Mouse (Mus musculus) adrenal gland, postnatal 4 days (tissue): ENCODE data around the gene Ntsr1. TPM values are rescaled to one million over a fixed set of nuclear protein-coding genes. Genes with fewer than 3 reads are reported as not detected.

Experiments used
- DNase-seq, 2 experiments: peaks; one replicate each; pipeline ENCODE4 v3.0.0; 2021 to 2022; ENCODE audit warnings: low spot score in 2 of 2, mixed read lengths in 2 of 2
- long read RNA-seq, 2 experiments: library from polyadenylated mRNA; stranded (forward); transcript quantifications; one replicate each; pipeline ENCODE4 v2.0.0; 2021
- total RNA-seq, 2 experiments: library from RNA; stranded (reverse); gene quantifications; 2 replicates each; pipeline ENCODE4 v1.2.3; 2021

Gene Ntsr1
- total RNA-seq = under 1 TPM; 0.25 to 0.73 TPM
- long read RNA-seq, experiment 1 = 0 reads
- long read RNA-seq, experiment 2, partial matches to known transcripts = 0 of 1 reads
- long read RNA-seq, experiment 2, other reads (novel, unspliced or antisense) = 1 of 1 reads

- DNase-seq = no peak
These were observed at the start of gene Ntsr1 for GRCm38 (mm10) chr2:180499741-180500140. Gene Ntsr1 (plus strand): TSS chr2:180499976.

- DNase-seq = no peak
These were observed 49.2 kb upstream of the Ntsr1 start for GRCm38 (mm10) chr2:180450529-180450928.

GRCm38 (mm10) chr2:180455723-180456698 is 43.8 kb upstream of the Ntsr1 start, which contains the start of gene Slco4a1:
Gene Slco4a1 (plus strand): TSS chr2:180456245.
- peak; percentile 19 to 64 for DNase-seq

- DNase-seq = no peak
These were observed 43.1 kb upstream of the Ntsr1 start for GRCm38 (mm10) chr2:180456705-180457104.

GRCm38 (mm10) chr2:180457680-180458079 is 42.1 kb upstream of the Ntsr1 start:
- no peak for DNase-seq

- DNase-seq = no peak
These were observed 40.3 kb upstream of the Ntsr1 start for GRCm38 (mm10) chr2:180459437-180459836.

GRCm38 (mm10) chr2:180460801-180461200 is 39.0 kb upstream of the Ntsr1 start:
- no peak for DNase-seq

- no peak for DNase-seq
These were observed 37.2 kb upstream of the Ntsr1 start for GRCm38 (mm10) chr2:180462593-180462992.

GRCm38 (mm10) chr2:180466505-180466904 is 33.3 kb upstream of the Ntsr1 start:
- no peak for DNase-seq

GRCm38 (mm10) chr2:180468871-180469270 is 30.9 kb upstream of the Ntsr1 start:
- no peak for DNase-seq

GRCm38 (mm10) chr2:180469768-180470167 is 30.0 kb upstream of the Ntsr1 start:
- no peak for DNase-seq

- no peak for DNase-seq
These were observed 27.3 kb upstream of the Ntsr1 start for GRCm38 (mm10) chr2:180472306-180473079.

- no peak for DNase-seq
These were observed 26.7 kb upstream of the Ntsr1 start for GRCm38 (mm10) chr2:180473080-180473440.

- DNase-seq = no peak
These were observed 24.9 kb upstream of the Ntsr1 start for GRCm38 (mm10) chr2:180474864-180475263.

GRCm38 (mm10) chr2:180482274-180482673 is 17.5 kb upstream of the Ntsr1 start:
- DNase-seq = no peak

GRCm38 (mm10) chr2:180484882-180485281 is 14.9 kb upstream of the Ntsr1 start:
- DNase-seq = no peak

GRCm38 (mm10) chr2:180485306-180485705 is 14.5 kb upstream of the Ntsr1 start:
- DNase-seq = no peak

- DNase-seq = no peak
These were observed 11.5 kb upstream of the Ntsr1 start for GRCm38 (mm10) chr2:180488210-180488751.

- DNase-seq = no peak
These were observed 3.9 kb upstream of the Ntsr1 start for GRCm38 (mm10) chr2:180495906-180496305.

GRCm38 (mm10) chr2:180500726-180501125 is 950 bp downstream of the Ntsr1 start:
- DNase-seq = no peak

- no peak for DNase-seq
These were observed 1.6 kb downstream of the Ntsr1 start for GRCm38 (mm10) chr2:180501217-180501967.
